Mouse (Mus musculus): Measurements from ENCODE around the gene Eif3i. TPM values are rescaled to one million over a fixed set of nuclear protein-coding genes. Genes with fewer than 3 reads are reported as not detected.
"Not testable (repeated sequence)": the region's sequence is repeated elsewhere in the genome, so short reads cannot be mapped to it uniquely, and the experiment has no call there.

The Eif3i gene
- total and polyA plus RNA-seq, 2 experiments, result 170 to 186 TPM

GRCm38 (mm10) chr4:129550295-129550694 lies 50.2 kb downstream of the Eif3i start:
- H3K36me3 ChIP-seq (ENCODE audit: control insufficient read depth, insufficient read depth, low read length), result no peaks in the 10 kb centered on the region
- H3K27me3 ChIP-seq (ENCODE audit: control insufficient read depth, insufficient read depth, low read length), result no peaks in the 10 kb centered on the region
- no peak overlapping the region for H3K27ac ChIP-seq (replicated peaks; ENCODE audit: insufficient read depth, low read depth, low read length)
- 85% methylated on average over 1 of the region's 1 CpGs for WGBS
- no peak for DNase-seq (ENCODE audit: extremely low read depth, low read depth, low spot score)
- no peaks in the 10 kb centered on the region for H3K4me1 ChIP-seq (ENCODE audit: control insufficient read depth, insufficient read depth, low read length)
- H3K4me3 ChIP-seq (ENCODE audit: insufficient read depth, low read depth, low read length), result no peak overlapping the region
- no peaks in the 10 kb centered on the region for H3K79me2 ChIP-seq (ENCODE audit: control insufficient read depth, insufficient read depth, low read length)
- TF ChIP-seq CTCF (IDR thresholded peaks at IDR 0.05; ENCODE audit: low read depth, low read length) (no peak), POLR2A (IDR thresholded peaks at IDR 0.05; ENCODE audit: extremely low read depth, insufficient read depth, low read length) (no peak)
- H3K9ac ChIP-seq (ENCODE audit: low read depth, low read length), result no peak overlapping the region

GRCm38 (mm10) chr4:129549306-129549705 lies 51.1 kb downstream of the Eif3i start:
- no peak overlapping the region for H3K4me3 ChIP-seq (ENCODE audit: insufficient read depth, low read depth, low read length)
- no peaks in the 10 kb centered on the region for H3K4me1 ChIP-seq (ENCODE audit: control insufficient read depth, insufficient read depth, low read length)
- no peaks in the 10 kb centered on the region for H3K79me2 ChIP-seq (ENCODE audit: control insufficient read depth, insufficient read depth, low read length)
- WGBS, result 93% methylated on average over 2 of the region's 2 CpGs
- H3K36me3 ChIP-seq (ENCODE audit: control insufficient read depth, insufficient read depth, low read length), result no peaks in the 10 kb centered on the region
- H3K9ac ChIP-seq (ENCODE audit: low read depth, low read length), result no peak overlapping the region
- H3K27me3 ChIP-seq (ENCODE audit: control insufficient read depth, insufficient read depth, low read length), result no peaks in the 10 kb centered on the region
- TF ChIP-seq POLR2A (IDR thresholded peaks at IDR 0.05; ENCODE audit: extremely low read depth, insufficient read depth, low read length) (no peak), CTCF (IDR thresholded peaks at IDR 0.05; ENCODE audit: low read depth, low read length) (no peak; the same call in 1 of the 2 replicates)
- DNase-seq (ENCODE audit: extremely low read depth, low read depth, low spot score), result no peak
- no peak overlapping the region for H3K27ac ChIP-seq (replicated peaks; ENCODE audit: insufficient read depth, low read depth, low read length)

DNA sequence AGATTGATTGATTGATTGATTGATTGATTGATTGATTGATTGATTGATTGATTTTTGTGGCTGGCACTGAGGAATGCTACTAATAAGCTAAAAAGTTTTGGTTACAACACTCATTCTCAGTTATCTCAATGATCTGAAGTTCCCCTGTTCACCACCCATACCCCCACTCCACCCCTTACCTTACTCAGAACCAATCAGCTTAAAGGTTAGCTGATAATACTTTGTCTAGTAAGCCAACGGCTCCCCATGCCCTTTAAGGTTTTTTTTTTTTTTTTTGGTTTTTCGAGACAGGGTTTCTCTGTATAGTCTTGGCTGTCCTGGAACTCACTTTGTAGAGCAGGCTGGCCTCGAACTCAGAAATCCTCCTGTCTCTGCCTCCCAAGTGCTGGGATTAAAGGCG lies 52.8 kb downstream of the Eif3i start:
- WGBS, result 80% methylated on average over 4 of the region's 4 CpGs
- not testable (repeated sequence) for H3K79me2 ChIP-seq (ENCODE audit: control insufficient read depth, insufficient read depth, low read length); H3K4me3 ChIP-seq (ENCODE audit: insufficient read depth, low read depth, low read length); DNase-seq (ENCODE audit: extremely low read depth, low read depth, low spot score); H3K9ac ChIP-seq (ENCODE audit: low read depth, low read length); H3K4me1 ChIP-seq (ENCODE audit: control insufficient read depth, insufficient read depth, low read length); H3K36me3 ChIP-seq (ENCODE audit: control insufficient read depth, insufficient read depth, low read length); H3K27me3 ChIP-seq (ENCODE audit: control insufficient read depth, insufficient read depth, low read length); H3K27ac ChIP-seq (replicated peaks; ENCODE audit: insufficient read depth, low read depth, low read length)

- TF ChIP-seq CTCF (IDR thresholded peaks at IDR 0.05; ENCODE audit: low read depth, low read length), result no peak
- no peak for TF ChIP-seq POLR2A (IDR thresholded peaks at IDR 0.05; ENCODE audit: extremely low read depth, insufficient read depth, low read length)
- 100% methylated on average over 4 of the region's 4 CpGs for WGBS
- H3K4me3 ChIP-seq (ENCODE audit: insufficient read depth, low read depth, low read length), result no peak overlapping the region
- no peak overlapping the region for H3K27ac ChIP-seq (replicated peaks; ENCODE audit: insufficient read depth, low read depth, low read length)
- peaks cover 17% of the 10 kb centered on the region; the same call in 1 of the 2 replicates for H3K79me2 ChIP-seq (ENCODE audit: control insufficient read depth, insufficient read depth, low read length)
- DNase-seq (ENCODE audit: extremely low read depth, low read depth, low spot score), result no peak
- no peaks in the 10 kb centered on the region for H3K36me3 ChIP-seq (ENCODE audit: control insufficient read depth, insufficient read depth, low read length)
- H3K27me3 ChIP-seq (ENCODE audit: control insufficient read depth, insufficient read depth, low read length), result no peaks in the 10 kb centered on the region
- H3K4me1 ChIP-seq (ENCODE audit: control insufficient read depth, insufficient read depth, low read length), result peaks cover 7% of the 10 kb centered on the region
- H3K9ac ChIP-seq (ENCODE audit: low read depth, low read length), result no peak overlapping the region
These were observed 56.3 kb downstream of the Eif3i start for GRCm38 (mm10) chr4:129544106-129544505.

- peak within 1 kb of the TSS; percentile 50 for H3K27ac ChIP-seq (replicated peaks; ENCODE audit: insufficient read depth, low read depth, low read length)
- peaks cover 17% of the 10 kb centered on the region for H3K79me2 ChIP-seq (ENCODE audit: control insufficient read depth, insufficient read depth, low read length)
- WGBS, result 1% methylated on average over 46 of the region's 46 CpGs
- peaks cover 7% of the 10 kb centered on the region for H3K4me1 ChIP-seq (ENCODE audit: control insufficient read depth, insufficient read depth, low read length)
- DNase-seq (ENCODE audit: extremely low read depth, low read depth, low spot score), result peak; percentile 82
- peak; percentile 92; the same call in 1 of the 2 replicates for TF ChIP-seq POLR2A (IDR thresholded peaks at IDR 0.05; ENCODE audit: extremely low read depth, insufficient read depth, low read length)
- TF ChIP-seq CTCF (IDR thresholded peaks at IDR 0.05; ENCODE audit: low read depth, low read length), result 0 out of 2 replicates have a peak, but pooled peaks have one; percentile 7
- H3K27me3 ChIP-seq (ENCODE audit: control insufficient read depth, insufficient read depth, low read length), result no peaks in the 10 kb centered on the region
- H3K36me3 ChIP-seq (ENCODE audit: control insufficient read depth, insufficient read depth, low read length), result no peaks in the 10 kb centered on the region
- H3K4me3 ChIP-seq (ENCODE audit: insufficient read depth, low read depth, low read length), result peak within 1 kb of the TSS; percentile 78
- peak within 1 kb of the TSS; percentile 94 for H3K9ac ChIP-seq (ENCODE audit: low read depth, low read length)
These were observed 57.8 kb downstream of the Eif3i start, which contains the start of gene Hdac1 for GRCm38 (mm10) chr4:129542592-129543141. Gene Hdac1, minus strand, starts transcription at chr4:129542713.

Other genes starting within 250 kb of the Eif3i start
- gene Zbtb8a, start 222.5 kb downstream of the Eif3i start, total RNA-seq (2014; rRNA removed), result 1.3 and 1.7 TPM in 2 replicates
- gene Zbtb8a, start 222.5 kb downstream of the Eif3i start, polyA plus RNA-seq (2012; rRNA removed), result 1.6 and 1.7 TPM in 2 replicates
- gene Zbtb8b, start 159.8 kb downstream of the Eif3i start, total RNA-seq (2014; rRNA removed), result 0.07 TPM in 1 of 2 replicates, not detected in the other
- 0.04 TPM in 1 of 2 replicates, not detected in the other for gene Zbtb8b, start 159.8 kb downstream of the Eif3i start, polyA plus RNA-seq (2012; rRNA removed)
- 22.1 and 26.6 TPM in 2 replicates for gene Bsdc1, start 139.1 kb downstream of the Eif3i start, total RNA-seq (2014; rRNA removed)
- gene Bsdc1, start 139.1 kb downstream of the Eif3i start, polyA plus RNA-seq (2012; rRNA removed), result 14.5 and 19.3 TPM in 2 replicates
- gene Tssk3, start 109.6 kb downstream of the Eif3i start, total RNA-seq (2014; rRNA removed), result not detected in 2 replicates
- gene Tssk3, start 109.6 kb downstream of the Eif3i start, polyA plus RNA-seq (2012; rRNA removed), result not detected in 2 replicates
- gene Fam229a, start 109.5 kb downstream of the Eif3i start, total RNA-seq (2014; rRNA removed), result not detected in 2 replicates
- gene Fam229a, start 109.5 kb downstream of the Eif3i start, polyA plus RNA-seq (2012; rRNA removed), result 0.38 TPM in 1 of 2 replicates, not detected in the other
- gene Marcksl1, start 87.1 kb downstream of the Eif3i start, total RNA-seq (2014; rRNA removed), result 5.3 and 9.9 TPM in 2 replicates
- 7.7 and 11.1 TPM in 2 replicates for gene Marcksl1, start 87.1 kb downstream of the Eif3i start, polyA plus RNA-seq (2012; rRNA removed)
- gene Hdac1, start 57.9 kb downstream of the Eif3i start, total RNA-seq (2014; rRNA removed), result 16.8 and 20.5 TPM in 2 replicates
- 15.8 and 18.1 TPM in 2 replicates for gene Hdac1, start 57.9 kb downstream of the Eif3i start, polyA plus RNA-seq (2012; rRNA removed)
- 0.92 and 1.1 TPM in 2 replicates for gene Lck, start 27.0 kb downstream of the Eif3i start, total RNA-seq (2014; rRNA removed)
- gene Lck, start 27.0 kb downstream of the Eif3i start, polyA plus RNA-seq (2012; rRNA removed), result 1.7 and 1.9 TPM in 2 replicates
- gene Fam167b, start 22.1 kb downstream of the Eif3i start, total RNA-seq (2014; rRNA removed), result 11.8 and 14.4 TPM in 2 replicates
- gene Fam167b, start 22.1 kb downstream of the Eif3i start, polyA plus RNA-seq (2012; rRNA removed), result 17.5 and 20.3 TPM in 2 replicates
- 65.6 and 67.5 TPM in 2 replicates for gene Tmem234, start within 50 bp of the Eif3i start, total RNA-seq (2014; rRNA removed)
- 75.8 and 93.6 TPM in 2 replicates for gene Tmem234, start within 50 bp of the Eif3i start, polyA plus RNA-seq (2012; rRNA removed)
- gene Dcdc2b, start 13.6 kb upstream of the Eif3i start, total RNA-seq (2014; rRNA removed), result 0.54 and 1.6 TPM in 2 replicates
- 1.3 and 1.4 TPM in 2 replicates for gene Dcdc2b, start 13.6 kb upstream of the Eif3i start, polyA plus RNA-seq (2012; rRNA removed)
- gene Iqcc, start 18.5 kb upstream of the Eif3i start, total RNA-seq (2014; rRNA removed), result 10.3 and 11.3 TPM in 2 replicates
- 21.0 and 23.0 TPM in 2 replicates for gene Iqcc, start 18.5 kb upstream of the Eif3i start, polyA plus RNA-seq (2012; rRNA removed)
- gene Ccdc28b, start 23.3 kb upstream of the Eif3i start, total RNA-seq (2014; rRNA removed), result 9.3 and 9.7 TPM in 2 replicates
- 7.2 and 7.6 TPM in 2 replicates for gene Ccdc28b, start 23.3 kb upstream of the Eif3i start, polyA plus RNA-seq (2012; rRNA removed)
- gene Txlna, start 40.4 kb upstream of the Eif3i start, total RNA-seq (2014; rRNA removed), result 8.2 and 10.2 TPM in 2 replicates
- 11.9 and 15.1 TPM in 2 replicates for gene Txlna, start 40.4 kb upstream of the Eif3i start, polyA plus RNA-seq (2012; rRNA removed)
- 15.1 and 15.6 TPM in 2 replicates for gene Kpna6, start 72.1 kb upstream of the Eif3i start, total RNA-seq (2014; rRNA removed)
- gene Kpna6, start 72.1 kb upstream of the Eif3i start, polyA plus RNA-seq (2012; rRNA removed), result 17.4 and 19.4 TPM in 2 replicates
- gene Tmem39b, start 96.2 kb upstream of the Eif3i start, total RNA-seq (2014; rRNA removed), result 1.5 and 1.8 TPM in 2 replicates
- 12.5 and 15.6 TPM in 2 replicates for gene Tmem39b, start 96.2 kb upstream of the Eif3i start, polyA plus RNA-seq (2012; rRNA removed)
- 12.2 and 12.3 TPM in 2 replicates for gene Khdrbs1, start 141.7 kb upstream of the Eif3i start, total RNA-seq (2014; rRNA removed)
- 6.9 and 7.9 TPM in 2 replicates for gene Khdrbs1, start 141.7 kb upstream of the Eif3i start, polyA plus RNA-seq (2012; rRNA removed)
- gene Ptp4a2, start 210.6 kb upstream of the Eif3i start, total RNA-seq (2014; rRNA removed), result 58.4 and 63.4 TPM in 2 replicates
- 41.1 and 49.5 TPM in 2 replicates for gene Ptp4a2, start 210.6 kb upstream of the Eif3i start, polyA plus RNA-seq (2012; rRNA removed)